Mouse (Mus musculus) MEL (cell line): ENCODE results near the gene Selenow. TPM values are rescaled to one million over a fixed set of nuclear protein-coding genes. Genes with fewer than 3 reads are reported as not detected.

Experiments
- polyA plus RNA-seq, 2 experiments: library from polyadenylated mRNA; stranded (reverse) in 1 of 2; unstranded in 1 of 2; fragments of >175 nt in 1 of 2; fragments of >200 nt in 1 of 2; gene quantifications; 2 replicates each; pipeline versions ENCODE4 v1.2.1 to v1.2.4; 2012; ENCODE audit warnings: low replicate concordance in 2 of 2, low read depth in 1 of 2; ENCODE audit not compliant: insufficient read length in 2 of 2, insufficient read depth in 1 of 2, missing spikeins in 1 of 2
- total RNA-seq: library from RNA; depleted of rRNA; stranded (reverse); fragments of 300-350 nt; gene quantifications from 2 replicates; pipeline ENCODE4 v1.2.3, GENCODE M21; 2012; rRNA removed

Gene Selenow
- total and polyA plus RNA-seq, 3 experiments, result 13.1 to 71.2 TPM; not detected in 1

Other genes starting within 250 kb of the Selenow start
- not detected in 2 replicates for gene Obox5, start 172.3 kb downstream of the Selenow start, total RNA-seq
- not detected for gene Obox5, start 172.3 kb downstream of the Selenow start, polyA plus RNA-seq
- gene Obox6, start 82.7 kb downstream of the Selenow start, total RNA-seq, result not detected in 2 replicates
- not detected for gene Obox6, start 82.7 kb downstream of the Selenow start, polyA plus RNA-seq
- gene Crx, start 42.4 kb downstream of the Selenow start, total RNA-seq, result not detected in 2 replicates
- gene Crx, start 42.4 kb downstream of the Selenow start, polyA plus RNA-seq, result not detected
- not detected in 2 replicates for gene Crxos, start 39.8 kb downstream of the Selenow start, total RNA-seq
- gene Crxos, start 39.8 kb downstream of the Selenow start, polyA plus RNA-seq, result under 1 TPM in 1 of 2 experiments, not detected in 1; 0.10 TPM
- gene Nop53, start 23.7 kb upstream of the Selenow start, total RNA-seq, result 310 and 359 TPM in 2 replicates
- gene Nop53, start 23.7 kb upstream of the Selenow start, polyA plus RNA-seq, result 100 to 1,000 TPM in 1 of 2 experiments, not detected in 1; 482 TPM
- 2.5 and 3.2 TPM in 2 replicates for gene Ehd2, start 45.2 kb upstream of the Selenow start, total RNA-seq
- gene Ehd2, start 45.2 kb upstream of the Selenow start, polyA plus RNA-seq, result 1 to 10 TPM in 1 of 2 experiments, not detected in 1; 6.2 TPM
- gene Bicra, start 125.5 kb upstream of the Selenow start, total RNA-seq, result 0.81 and 1.5 TPM in 2 replicates
- gene Bicra, start 125.5 kb upstream of the Selenow start, polyA plus RNA-seq, result 10 to 100 TPM in 1 of 2 experiments, not detected in 1; 14.1 TPM
- not detected in 2 replicates for gene Zfp541, start 139.4 kb upstream of the Selenow start, total RNA-seq
- under 1 TPM in 1 of 2 experiments, not detected in 1; 0.01 TPM for gene Zfp541, start 139.4 kb upstream of the Selenow start, polyA plus RNA-seq
- 52.6 and 56.1 TPM in 2 replicates for gene Napa, start 176.1 kb upstream of the Selenow start, total RNA-seq
- gene Napa, start 176.1 kb upstream of the Selenow start, polyA plus RNA-seq, result 100 to 1,000 TPM in 1 of 2 experiments, not detected in 1; 132 TPM
- 16.5 and 17.8 TPM in 2 replicates for gene Kptn, start 197.5 kb upstream of the Selenow start, total RNA-seq
- gene Kptn, start 197.5 kb upstream of the Selenow start, polyA plus RNA-seq, result 10 to 100 TPM in 1 of 2 experiments, not detected in 1; 19.6 TPM
- not detected in 2 replicates for gene Slc8a2, start 207.4 kb upstream of the Selenow start, total RNA-seq
- gene Slc8a2, start 207.4 kb upstream of the Selenow start, polyA plus RNA-seq, result under 1 TPM in 1 of 2 experiments, not detected in 1; 0.06 TPM